Mouse (Mus musculus): ENCODE measurements around the gene Wwc2.

- no peak for TF ChIP-seq GATA1 (IDR thresholded peaks at IDR 0.05; ENCODE audit: borderline replicate concordance, low read length)
- TF ChIP-seq FLI1 (IDR thresholded peaks at IDR 0.05; ENCODE audit: low read length), result no peak
These were observed 206.3 kb downstream of the Wwc2 start for GRCm38 (mm10) chr8:47784436-47784835.
